Mouse (Mus musculus) olfactory bulb, adult 2 months (tissue): Measurements from ENCODE around the gene Banp.

Experiments
- CTCF ChIP-seq: fragments of 200-500 bp; IDR thresholded peaks from 2 replicates; pipeline ENCODE4 v1.5.1; 2012; ENCODE audit warnings: low read depth, mild to moderate bottlenecking, low read length, moderate library complexity; ENCODE audit not compliant: insufficient read depth
- POLR2A ChIP-seq: fragments of 200-500 bp; IDR thresholded peaks from 2 replicates; pipeline ENCODE4 v1.6.1; 2012; ENCODE audit warnings: mild to moderate bottlenecking, low read depth, low read length, moderate library complexity; ENCODE audit not compliant: insufficient read depth

- TF ChIP-seq CTCF (no peak), POLR2A (no peak)
Measured at GRCm38 (mm10) chr8:121935341-121936294, 13.9 kb upstream of the Banp start.
